Mouse (Mus musculus): ENCODE results near the gene Timm8b.

GRCm38 (mm10) chr9:50650503-50650902, 46.8 kb downstream of the Timm8b start:
- TF ChIP-seq GATA1 (IDR thresholded peaks at IDR 0.05; ENCODE audit: low read length) (no peak), TAL1 (IDR thresholded peaks at IDR 0.05; ENCODE audit: low read length) (no peak)
